Mouse (Mus musculus): ENCODE results near the gene Micall2. TPM values are rescaled to one million over a fixed set of nuclear protein-coding genes. Genes with fewer than 3 reads are reported as not detected.

Micall2 gene
- polyA plus RNA-seq, 1 experiment from 2014 or later: 17.1 TPM

- 6% methylated on average over 7 of the region's 7 CpGs for WGBS
- H3K9me3 ChIP-seq (ENCODE audit: control insufficient read depth, low read length): no peaks in the 10 kb centered on the region
- H3K4me1 ChIP-seq (replicated peaks; ENCODE audit: control insufficient read depth, insufficient read depth, low read length): peaks cover 12% of the 10 kb centered on the region
- no peak overlapping the region for H3K4me3 ChIP-seq (ENCODE audit: low read depth, low read length)
- H3K9ac ChIP-seq (ENCODE audit: low read depth, low read length): no peak overlapping the region
- peaks cover 52% of the 10 kb centered on the region for H3K27me3 ChIP-seq (replicated peaks; ENCODE audit: control insufficient read depth, insufficient read depth, low read length)
- ATAC-seq (replicated peaks; ENCODE audit: low FRiP score) (no peak), DNase-seq (ENCODE audit: low spot score) (no peak)
- H3K4me2 ChIP-seq: no peak overlapping the region
- no peaks in the 10 kb centered on the region for H3K36me3 ChIP-seq (ENCODE audit: control insufficient read depth, insufficient read depth, low read length)
- no peak overlapping the region for H3K27ac ChIP-seq (ENCODE audit: low read depth, low read length)
Observed at GRCm38 (mm10) chr5:139682631-139682977, 53.5 kb downstream of the Micall2 start.

- no peak overlapping the region for H3K4me2 ChIP-seq
- DNase-seq (ENCODE audit: low spot score) (no peak), ATAC-seq (replicated peaks; ENCODE audit: low FRiP score) (no peak)
- H3K9ac ChIP-seq (ENCODE audit: low read depth, low read length): no peak overlapping the region
- peaks cover 50% of the 10 kb centered on the region for H3K27me3 ChIP-seq (replicated peaks; ENCODE audit: control insufficient read depth, insufficient read depth, low read length)
- peaks cover 6% of the 10 kb centered on the region for H3K4me1 ChIP-seq (replicated peaks; ENCODE audit: control insufficient read depth, insufficient read depth, low read length)
- WGBS: 7% methylated on average over 20 of the region's 20 CpGs
- H3K36me3 ChIP-seq (ENCODE audit: control insufficient read depth, insufficient read depth, low read length): no peaks in the 10 kb centered on the region
- no peak overlapping the region for H3K27ac ChIP-seq (ENCODE audit: low read depth, low read length)
- H3K9me3 ChIP-seq (ENCODE audit: control insufficient read depth, low read length): no peaks in the 10 kb centered on the region
- no peak overlapping the region for H3K4me3 ChIP-seq (ENCODE audit: low read depth, low read length)
Observed at GRCm38 (mm10) chr5:139681832-139682630, 54.1 kb downstream of the Micall2 start.

- Histone ChIP-seq H3K4me2 (no peak overlapping the region), H3K27ac (ENCODE audit: low read depth, low read length) (no peak overlapping the region), H3K36me3 (ENCODE audit: control insufficient read depth, insufficient read depth, low read length) (no peaks in the 10 kb centered on the region), H3K4me1 (replicated peaks; ENCODE audit: control insufficient read depth, insufficient read depth, low read length) (no peaks in the 10 kb centered on the region), H3K4me3 (ENCODE audit: low read depth, low read length) (no peak overlapping the region), H3K9ac (ENCODE audit: low read depth, low read length) (no peak overlapping the region), H3K9me3 (ENCODE audit: control insufficient read depth, low read length) (no peaks in the 10 kb centered on the region), H3K27me3 (replicated peaks; ENCODE audit: control insufficient read depth, insufficient read depth, low read length) (peaks cover 59% of the 10 kb centered on the region)
- no peak for DNase-seq (ENCODE audit: low spot score)
- no peak for ATAC-seq (replicated peaks; ENCODE audit: low FRiP score)
Observed at GRCm38 (mm10) chr5:139675707-139675967, 60.5 kb downstream of the Micall2 start.

- Histone ChIP-seq H3K9me3 (ENCODE audit: control insufficient read depth, low read length) (no peaks in the 10 kb centered on the region), H3K36me3 (ENCODE audit: control insufficient read depth, insufficient read depth, low read length) (no peaks in the 10 kb centered on the region), H3K9ac (ENCODE audit: low read depth, low read length) (no peak overlapping the region), H3K27me3 (replicated peaks; ENCODE audit: control insufficient read depth, insufficient read depth, low read length) (peaks cover 59% of the 10 kb centered on the region), H3K4me1 (replicated peaks; ENCODE audit: control insufficient read depth, insufficient read depth, low read length) (no peaks in the 10 kb centered on the region), H3K27ac (ENCODE audit: low read depth, low read length) (no peak overlapping the region), H3K4me2 (no peak overlapping the region), H3K4me3 (ENCODE audit: low read depth, low read length) (no peak overlapping the region)
- WGBS: 25% methylated on average over 13 of the region's 13 CpGs
- no peak for ATAC-seq (replicated peaks; ENCODE audit: low FRiP score)
- no peak for DNase-seq (ENCODE audit: low spot score)
Observed at GRCm38 (mm10) chr5:139674940-139675706, 61.0 kb downstream of the Micall2 start.

DNA sequence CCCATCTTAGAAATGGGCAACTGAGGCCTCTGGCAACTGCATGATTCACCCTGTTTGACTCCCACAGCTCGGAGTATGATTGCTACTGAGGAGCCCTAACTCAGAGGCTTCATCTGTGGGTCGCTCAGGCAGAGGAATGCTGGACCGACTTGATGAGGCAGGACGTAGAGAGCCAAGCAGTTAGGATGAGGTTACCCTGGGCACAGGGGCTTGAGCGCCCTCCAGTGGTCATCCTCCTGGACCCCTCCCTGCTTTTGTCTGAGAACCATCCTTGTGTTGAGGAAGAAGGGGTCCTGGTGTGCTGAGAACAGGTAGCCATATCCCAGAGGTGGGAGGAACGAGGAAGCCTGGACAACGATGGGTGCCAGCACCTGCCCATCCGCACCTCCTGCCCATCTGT, 66.8 kb downstream of the Micall2 start:
- no peak overlapping the region for H3K4me2 ChIP-seq
- no peak overlapping the region for H3K27ac ChIP-seq (ENCODE audit: low read depth, low read length)
- H3K27me3 ChIP-seq (replicated peaks; ENCODE audit: control insufficient read depth, insufficient read depth, low read length): peaks cover 62% of the 10 kb centered on the region
- H3K4me1 ChIP-seq (replicated peaks; ENCODE audit: control insufficient read depth, insufficient read depth, low read length): no peaks in the 10 kb centered on the region
- H3K9me3 ChIP-seq (ENCODE audit: control insufficient read depth, low read length): no peaks in the 10 kb centered on the region
- ATAC-seq (replicated peaks; ENCODE audit: low FRiP score): no peak
- 11% methylated on average over 8 of the region's 8 CpGs for WGBS
- H3K4me3 ChIP-seq (ENCODE audit: low read depth, low read length): no peak overlapping the region
- H3K9ac ChIP-seq (ENCODE audit: low read depth, low read length): no peak overlapping the region
- no peaks in the 10 kb centered on the region for H3K36me3 ChIP-seq (ENCODE audit: control insufficient read depth, insufficient read depth, low read length)
- no peak for DNase-seq (ENCODE audit: low spot score)

- Histone ChIP-seq H3K27me3 (replicated peaks; ENCODE audit: control insufficient read depth, insufficient read depth, low read length) (peaks cover 56% of the 10 kb centered on the region), H3K4me2 (no peak overlapping the region), H3K36me3 (ENCODE audit: control insufficient read depth, insufficient read depth, low read length) (no peaks in the 10 kb centered on the region), H3K4me3 (ENCODE audit: low read depth, low read length) (no peak overlapping the region), H3K27ac (ENCODE audit: low read depth, low read length) (no peak overlapping the region), H3K9ac (ENCODE audit: low read depth, low read length) (no peak overlapping the region), H3K4me1 (replicated peaks; ENCODE audit: control insufficient read depth, insufficient read depth, low read length) (no peaks in the 10 kb centered on the region), H3K9me3 (ENCODE audit: control insufficient read depth, low read length) (no peaks in the 10 kb centered on the region)
- DNase-seq (ENCODE audit: low spot score) (peak; percentile 72), ATAC-seq (replicated peaks; ENCODE audit: low FRiP score) (peak; percentile 56; the same call in 1 of the 2 replicates)
- 2% methylated on average over 24 of the region's 24 CpGs for WGBS
Observed at GRCm38 (mm10) chr5:139668494-139668893, 67.6 kb downstream of the Micall2 start.

DNA sequence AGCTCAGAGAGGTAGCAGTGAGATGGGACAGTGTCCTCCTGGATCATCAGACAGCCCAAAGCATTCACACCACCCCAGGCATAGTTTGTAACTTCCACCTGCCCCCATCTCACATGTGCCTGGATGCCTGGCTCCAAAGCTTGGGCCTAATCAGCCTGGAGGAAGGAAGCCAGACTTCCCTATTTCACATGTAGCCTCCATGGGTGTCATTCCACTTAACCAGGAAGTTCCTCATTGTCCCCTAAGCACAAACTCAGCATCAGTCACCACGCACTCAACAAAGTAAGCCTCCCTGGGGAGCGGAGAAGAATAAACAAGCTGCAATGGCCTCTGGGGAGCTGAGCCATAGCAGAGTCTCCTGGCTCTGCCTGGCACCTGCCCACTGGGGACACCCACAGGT, 69.6 kb downstream of the Micall2 start:
- 38% methylated on average over 2 of the region's 2 CpGs for WGBS
- H3K27ac ChIP-seq (ENCODE audit: low read depth, low read length): no peak overlapping the region
- H3K27me3 ChIP-seq (replicated peaks; ENCODE audit: control insufficient read depth, insufficient read depth, low read length): peaks cover 46% of the 10 kb centered on the region
- no peak overlapping the region for H3K4me2 ChIP-seq
- no peaks in the 10 kb centered on the region for H3K4me1 ChIP-seq (replicated peaks; ENCODE audit: control insufficient read depth, insufficient read depth, low read length)
- no peaks in the 10 kb centered on the region for H3K9me3 ChIP-seq (ENCODE audit: control insufficient read depth, low read length)
- no peaks in the 10 kb centered on the region for H3K36me3 ChIP-seq (ENCODE audit: control insufficient read depth, insufficient read depth, low read length)
- DNase-seq (ENCODE audit: low spot score) (no peak), ATAC-seq (replicated peaks; ENCODE audit: low FRiP score) (no peak)
- no peak overlapping the region for H3K9ac ChIP-seq (ENCODE audit: low read depth, low read length)
- no peak overlapping the region for H3K4me3 ChIP-seq (ENCODE audit: low read depth, low read length)

GRCm38 (mm10) chr5:139665375-139665774, 70.8 kb downstream of the Micall2 start:
- no peak overlapping the region for H3K4me3 ChIP-seq (ENCODE audit: low read depth, low read length)
- WGBS: 51% methylated on average over 3 of the region's 3 CpGs
- H3K9ac ChIP-seq (ENCODE audit: low read depth, low read length): no peak overlapping the region
- no peaks in the 10 kb centered on the region for H3K9me3 ChIP-seq (ENCODE audit: control insufficient read depth, low read length)
- H3K27ac ChIP-seq (ENCODE audit: low read depth, low read length): no peak overlapping the region
- H3K27me3 ChIP-seq (replicated peaks; ENCODE audit: control insufficient read depth, insufficient read depth, low read length): peaks cover 50% of the 10 kb centered on the region
- no peaks in the 10 kb centered on the region for H3K4me1 ChIP-seq (replicated peaks; ENCODE audit: control insufficient read depth, insufficient read depth, low read length)
- H3K4me2 ChIP-seq: no peak overlapping the region
- no peaks in the 10 kb centered on the region for H3K36me3 ChIP-seq (ENCODE audit: control insufficient read depth, insufficient read depth, low read length)
- no peak for ATAC-seq (replicated peaks; ENCODE audit: low FRiP score)
- no peak for DNase-seq (ENCODE audit: low spot score)

GRCm38 (mm10) chr5:139661713-139662112, 74.4 kb downstream of the Micall2 start:
- Histone ChIP-seq H3K9ac (ENCODE audit: low read depth, low read length) (no peak overlapping the region), H3K4me2 (no peak overlapping the region), H3K27me3 (replicated peaks; ENCODE audit: control insufficient read depth, insufficient read depth, low read length) (peaks cover 52% of the 10 kb centered on the region), H3K4me1 (replicated peaks; ENCODE audit: control insufficient read depth, insufficient read depth, low read length) (no peaks in the 10 kb centered on the region), H3K9me3 (ENCODE audit: control insufficient read depth, low read length) (no peaks in the 10 kb centered on the region), H3K4me3 (ENCODE audit: low read depth, low read length) (no peak overlapping the region), H3K36me3 (ENCODE audit: control insufficient read depth, insufficient read depth, low read length) (no peaks in the 10 kb centered on the region), H3K27ac (ENCODE audit: low read depth, low read length) (no peak overlapping the region)
- DNase-seq (ENCODE audit: low spot score) (no peak), ATAC-seq (replicated peaks; ENCODE audit: low FRiP score) (no peak)
- WGBS: 57% methylated on average over 7 of the region's 8 CpGs

Measured in liver, embryonic 11.5 days (tissue).